Mouse (Mus musculus): ENCODE measurements around the gene Kif11.

The Kif11 gene

DNA sequence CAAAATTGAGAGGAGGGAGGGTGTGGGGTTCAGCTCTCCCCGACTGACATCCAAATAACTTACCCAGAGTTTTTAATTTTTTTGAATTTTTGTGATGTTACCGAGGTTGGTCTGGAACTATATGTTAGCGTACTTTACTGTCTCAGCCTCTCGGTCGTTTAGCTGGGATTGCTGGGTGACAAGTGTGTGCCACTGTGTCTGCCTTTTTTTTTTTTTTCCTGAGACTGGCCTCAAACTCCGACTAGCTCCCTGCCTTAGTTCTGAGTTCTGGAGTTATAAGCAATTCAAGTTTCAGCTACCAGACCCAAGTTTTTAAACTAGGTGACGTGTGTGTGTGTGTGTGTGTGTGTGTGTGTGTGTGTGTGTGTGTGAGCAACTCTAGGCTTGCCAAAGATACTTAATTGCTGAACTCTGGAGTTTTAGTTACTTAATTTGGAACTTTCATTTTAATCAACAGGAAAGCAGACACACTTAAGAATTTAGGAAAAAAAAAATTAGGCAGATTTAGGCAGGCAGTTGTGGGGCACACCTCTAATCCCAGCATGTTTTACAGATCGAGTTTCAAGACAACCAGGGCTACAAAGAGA is 1.3 kb downstream of the Kif11 start:
- DNase-seq (ENCODE audit: low spot score): no peak

DNA sequence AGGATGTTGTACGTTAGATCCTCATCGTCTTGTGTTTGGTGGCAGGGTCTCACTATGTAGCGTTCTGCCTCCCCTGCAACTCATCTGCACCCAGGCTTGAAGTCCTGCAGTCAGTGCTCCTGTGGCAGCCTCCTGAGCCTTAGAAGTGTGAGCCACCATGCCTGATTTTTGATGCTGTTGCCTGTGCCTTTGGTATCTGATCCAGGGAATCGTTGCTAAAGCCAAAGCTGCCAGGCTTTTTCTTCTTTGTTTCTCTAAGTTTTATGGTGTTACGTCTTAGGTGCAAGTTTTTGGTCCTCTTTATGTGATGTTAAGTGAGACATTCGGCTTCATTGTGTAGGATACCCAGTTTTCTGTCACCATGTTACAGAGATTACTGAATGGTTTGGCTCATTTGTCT is 2.6 kb downstream of the Kif11 start:
- no peak for DNase-seq (ENCODE audit: low spot score)

GRCm38 (mm10) chr19:37386126-37386525 is 9.9 kb downstream of the Kif11 start:
- no peak for DNase-seq (ENCODE audit: low spot score)

- DNase-seq (ENCODE audit: low spot score): no peak
Observed at GRCm38 (mm10) chr19:37391869-37392268, 15.7 kb downstream of the Kif11 start.

GRCm38 (mm10) chr19:37396279-37396678 is 20.1 kb downstream of the Kif11 start:
- DNase-seq (ENCODE audit: low spot score): no peak

DNA sequence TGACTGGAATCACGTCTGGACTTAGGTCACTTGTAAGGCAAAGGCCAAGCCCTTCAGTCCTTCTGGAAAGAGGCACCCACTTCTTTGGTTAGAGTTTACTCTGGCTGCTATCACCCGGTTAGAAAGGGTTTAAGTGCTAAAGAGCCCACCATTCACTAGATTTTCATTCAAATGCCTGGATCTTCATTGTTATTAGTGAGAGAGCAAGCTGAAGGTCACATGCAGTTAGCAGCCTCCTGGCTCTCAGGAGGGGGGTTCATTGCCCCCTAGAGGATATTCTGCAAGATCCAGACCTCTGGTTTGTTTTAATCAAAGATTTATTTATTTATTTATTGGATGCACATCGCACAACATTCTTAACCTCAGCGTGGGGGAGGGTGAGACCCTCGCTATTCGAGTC is 24.7 kb downstream of the Kif11 start:
- no peak for DNase-seq (ENCODE audit: low spot score)

- peak; percentile 32 for DNase-seq (ENCODE audit: low spot score)
Observed at GRCm38 (mm10) chr19:37418294-37418693, 42.1 kb downstream of the Kif11 start.

DNA sequence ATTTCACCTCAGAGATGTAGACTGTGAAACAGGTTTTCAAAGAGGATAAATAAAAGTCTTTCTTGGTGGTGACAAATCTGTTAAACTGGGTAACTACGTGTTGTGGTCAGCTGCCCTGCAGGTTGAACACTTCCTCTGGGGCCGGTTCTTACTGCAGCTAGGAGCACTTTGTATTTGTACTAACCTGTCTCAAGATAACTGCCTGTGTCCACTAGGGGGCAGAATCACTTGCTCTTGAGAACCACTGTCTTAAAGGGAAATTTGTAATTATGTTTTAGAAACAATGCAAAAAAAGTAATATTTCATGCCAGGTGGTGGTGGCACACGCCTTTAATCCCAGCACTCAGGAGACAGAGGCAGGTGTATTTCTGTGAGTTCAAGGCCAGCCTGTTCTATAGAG is 43.4 kb downstream of the Kif11 start:
- DNase-seq (ENCODE audit: low spot score): no peak

DNA sequence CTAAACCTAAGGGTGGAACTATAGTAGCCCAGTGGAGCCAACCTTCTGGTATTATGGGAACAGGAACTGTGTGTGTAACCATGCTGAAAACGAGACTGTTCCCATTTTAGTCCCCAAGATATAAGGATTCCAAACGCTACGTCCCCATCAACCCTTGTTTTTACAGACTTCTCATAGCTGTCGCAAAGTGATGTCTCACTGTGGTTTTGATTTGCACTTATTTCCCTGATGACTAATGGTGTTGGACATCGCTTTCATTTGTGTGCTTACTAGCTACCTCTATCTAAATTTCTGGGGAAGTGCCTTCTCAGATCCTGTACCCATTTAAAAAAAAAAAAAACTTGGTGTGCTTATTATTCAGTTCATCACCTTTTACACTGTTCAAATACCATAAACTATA is 52.4 kb downstream of the Kif11 start:
- no peak for DNase-seq (ENCODE audit: low spot score)

DNA sequence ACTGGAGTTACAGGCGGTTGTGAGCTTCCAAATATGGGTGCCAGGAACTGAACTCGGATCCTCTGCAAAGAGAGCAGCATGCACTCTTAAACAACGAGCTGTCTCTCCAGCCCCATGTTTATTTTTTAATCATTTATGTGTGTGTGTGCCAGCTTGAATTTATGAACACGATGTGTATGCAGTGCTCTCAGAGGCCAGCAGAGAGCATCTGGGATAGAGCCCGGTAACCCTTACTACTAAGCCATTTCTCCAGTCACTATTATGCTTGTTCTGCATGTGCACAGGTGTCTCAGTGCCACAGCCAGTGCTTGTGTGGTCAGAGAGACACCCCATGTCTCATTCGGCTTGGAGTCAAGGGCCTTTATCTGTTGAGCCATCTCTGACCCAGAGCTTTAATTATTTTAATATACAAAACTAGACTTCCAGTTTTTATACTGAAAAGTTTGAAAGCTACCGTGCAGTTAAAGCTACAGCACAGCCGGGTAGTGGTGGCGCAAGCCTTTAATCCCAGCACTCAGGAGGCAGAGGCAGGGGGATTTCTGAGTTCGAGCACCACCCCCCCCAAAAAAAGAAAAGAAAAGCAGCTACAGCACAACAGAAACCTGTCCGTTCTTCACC is 55.0 kb downstream of the Kif11 start:
- no peak for DNase-seq (ENCODE audit: low spot score)

DNA sequence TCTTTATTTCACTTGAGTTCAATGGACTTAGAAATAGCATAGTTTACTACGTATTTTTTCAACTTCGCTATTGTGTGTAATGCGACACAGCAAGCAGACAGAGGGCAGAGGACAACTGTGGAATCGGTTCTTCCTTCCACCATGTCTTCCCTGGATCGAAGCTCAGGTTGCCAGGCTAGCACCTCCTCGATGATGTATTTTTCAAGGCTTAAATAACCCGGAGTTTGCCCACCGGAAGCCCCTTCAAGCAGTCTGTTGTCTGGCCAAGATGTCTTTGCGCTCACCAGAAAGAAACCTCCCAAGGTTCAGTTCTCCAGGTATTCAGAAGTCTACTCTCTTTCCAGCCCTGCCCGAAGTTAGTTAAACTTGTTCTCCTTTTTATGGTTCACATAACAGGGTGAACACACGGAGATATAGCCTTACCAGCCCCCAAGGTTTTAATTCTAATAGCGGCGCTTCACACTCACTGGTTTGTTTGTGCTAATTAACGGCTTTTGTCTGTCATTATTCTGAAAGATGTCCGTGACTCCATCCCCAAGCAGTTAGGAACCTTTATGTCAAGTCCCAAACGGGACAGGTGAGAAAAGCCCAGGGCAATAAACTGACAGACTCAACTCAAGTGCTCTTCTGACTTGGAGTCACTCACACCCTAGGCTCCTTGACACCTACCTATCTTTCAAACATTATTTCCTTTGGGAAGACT is 56.8 kb downstream of the Kif11 start:
- DNase-seq (ENCODE audit: low spot score): no peak

- DNase-seq (ENCODE audit: low spot score): no peak
Observed at GRCm38 (mm10) chr19:37433895-37434262, 57.7 kb downstream of the Kif11 start.

GRCm38 (mm10) chr19:37434263-37434951 is 58.2 kb downstream of the Kif11 start, which contains the start of gene Hhex:
Gene Hhex (plus strand): TSS chr19:37434810.
- no peak for DNase-seq (ENCODE audit: low spot score)

- no peak for DNase-seq (ENCODE audit: low spot score)
Observed at GRCm38 (mm10) chr19:37435041-37435852, 59.0 kb downstream of the Kif11 start.

GRCm38 (mm10) chr19:37435853-37436174 is 59.6 kb downstream of the Kif11 start:
- DNase-seq (ENCODE audit: low spot score): no peak

DNA sequence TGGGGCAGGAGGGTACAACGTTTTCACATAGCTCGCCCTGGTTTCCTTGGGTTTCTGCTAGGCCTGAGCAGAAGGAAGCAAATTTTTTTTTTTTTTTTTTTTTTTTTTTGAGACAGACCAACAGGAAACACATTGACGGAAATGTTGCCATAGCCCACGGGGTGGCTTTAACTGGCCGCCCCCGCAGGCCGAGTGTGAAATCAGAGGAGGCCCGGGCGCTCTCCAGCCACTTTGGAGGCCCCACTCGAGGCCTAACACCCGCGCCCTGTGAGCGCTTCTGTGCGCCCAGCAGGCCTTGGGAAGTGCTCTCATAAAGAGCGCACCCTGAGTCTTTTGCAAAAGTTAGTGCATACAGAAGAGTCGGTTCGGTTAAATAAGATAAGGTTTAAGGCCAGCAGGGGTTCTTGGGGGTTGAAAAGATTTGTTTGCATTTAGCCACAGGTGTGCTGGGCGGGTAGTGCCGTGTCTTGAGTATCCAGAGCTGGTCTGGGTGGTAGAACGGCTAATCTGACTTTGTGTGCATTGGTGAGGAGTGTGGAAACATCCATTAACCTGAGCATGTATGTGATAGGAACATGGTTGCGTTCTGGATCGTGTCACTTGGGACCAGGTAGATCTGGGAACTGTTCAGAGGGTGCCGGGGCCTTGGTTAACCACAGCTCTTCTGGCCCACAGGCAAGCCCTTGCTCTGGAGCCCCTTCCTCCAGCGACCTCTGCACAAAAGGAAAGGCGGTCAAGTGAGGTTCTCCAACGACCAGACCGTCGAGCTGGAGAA is 60.5 kb downstream of the Kif11 start:
- DNase-seq (ENCODE audit: low spot score): no peak

- no peak for DNase-seq (ENCODE audit: low spot score)
Observed at GRCm38 (mm10) chr19:37437289-37437606, 61.0 kb downstream of the Kif11 start.

DNA sequence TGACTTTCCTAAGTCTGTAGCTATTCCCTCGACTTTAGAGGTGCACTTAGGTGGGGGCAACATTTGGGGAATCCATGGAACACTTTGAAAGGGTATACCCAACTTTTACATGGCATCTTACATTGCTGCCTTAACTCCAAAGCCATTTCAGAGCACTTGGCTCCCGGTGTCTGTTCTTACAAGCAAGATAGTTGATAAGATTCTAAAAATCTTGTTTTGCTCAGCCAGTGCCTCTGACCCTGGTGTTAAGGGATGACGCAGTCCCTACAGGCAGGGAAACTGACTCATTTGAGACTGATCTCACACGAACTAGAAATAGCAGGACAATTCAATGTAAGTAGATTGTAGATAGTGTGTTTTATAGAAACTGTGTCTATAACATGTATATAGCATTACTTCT is 64.0 kb downstream of the Kif11 start:
- no peak for DNase-seq (ENCODE audit: low spot score)

DNA sequence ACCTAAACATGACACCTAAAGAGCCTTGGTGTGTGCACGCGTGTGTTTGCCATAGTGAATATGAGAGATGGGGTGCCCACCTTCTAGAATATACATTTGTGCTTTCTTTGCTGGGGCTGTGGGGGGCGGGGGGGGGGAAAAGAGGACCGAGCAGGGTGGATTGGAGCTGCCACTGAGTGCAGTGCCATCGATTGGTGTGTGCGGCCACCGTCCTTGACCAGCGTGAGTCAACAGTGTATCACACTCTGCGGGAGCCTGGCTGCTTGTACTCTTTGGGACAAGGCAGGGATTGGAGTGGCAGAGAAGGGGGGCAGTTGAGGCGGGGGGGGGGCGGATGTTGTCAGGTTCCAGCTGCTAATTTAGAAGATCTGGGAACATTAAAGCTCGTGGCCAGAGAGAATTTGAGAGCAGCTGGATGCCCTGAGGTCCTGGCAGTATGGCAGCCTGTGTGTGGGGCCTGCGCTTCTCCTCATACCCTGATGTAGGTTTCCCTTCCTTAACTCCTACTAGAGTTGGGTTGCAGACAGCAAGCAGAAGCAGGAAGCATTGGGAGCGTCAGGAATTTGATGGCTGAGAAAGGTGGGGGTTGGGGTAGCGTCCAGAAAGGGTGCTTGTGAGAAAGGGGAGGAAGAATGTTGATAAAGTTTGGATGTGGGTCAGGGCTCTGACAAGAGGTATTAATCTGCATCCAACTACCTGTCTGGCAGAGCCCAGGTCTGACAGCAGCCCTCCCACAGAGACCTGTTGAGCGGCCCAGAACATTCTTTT is 64.7 kb downstream of the Kif11 start:
- no peak for DNase-seq (ENCODE audit: low spot score)

DNA sequence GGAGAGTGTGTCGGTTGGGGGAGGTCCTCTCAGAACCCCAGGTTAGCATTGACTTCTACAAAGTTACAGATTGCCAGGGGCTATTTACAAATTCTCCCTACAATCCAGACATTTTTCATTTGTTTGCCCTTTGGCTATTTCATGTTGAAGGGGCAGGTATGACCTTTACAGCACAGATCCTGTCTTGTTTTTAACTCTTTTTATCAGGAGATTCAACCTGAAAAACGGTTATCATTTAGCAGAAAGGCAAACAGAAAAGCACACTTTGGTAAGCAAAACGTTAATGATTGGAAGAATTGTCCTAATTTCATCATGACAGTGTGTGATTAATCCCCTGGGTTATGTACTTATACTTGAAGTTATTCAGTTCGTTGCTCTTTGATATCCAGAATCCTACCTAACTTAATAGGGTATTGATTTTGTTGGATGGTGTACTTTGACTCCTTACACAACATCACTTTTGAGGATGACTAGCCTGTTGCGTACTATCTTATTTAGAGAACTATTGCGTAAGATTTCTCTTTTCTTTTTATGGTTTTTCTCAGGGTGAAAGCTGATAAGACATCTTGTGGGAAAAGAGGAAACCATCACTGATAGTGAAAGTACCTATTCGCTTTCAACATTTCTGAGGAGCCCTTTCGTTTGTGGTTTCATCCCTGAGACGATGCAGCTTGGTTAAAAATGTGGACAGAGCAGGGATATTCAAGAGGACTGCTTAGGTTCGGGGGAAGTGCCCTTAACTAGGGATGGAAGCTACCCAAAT is 66.5 kb downstream of the Kif11 start:
- DNase-seq (ENCODE audit: low spot score): no peak
